Mouse (Mus musculus): ENCODE results near the gene Map2k3. TPM values are rescaled to one million over a fixed set of nuclear protein-coding genes. Genes with fewer than 3 reads are reported as not detected.

Gene Map2k3
- polyA plus RNA-seq, 1 experiment from 2014 or later: 106 TPM

DNA sequence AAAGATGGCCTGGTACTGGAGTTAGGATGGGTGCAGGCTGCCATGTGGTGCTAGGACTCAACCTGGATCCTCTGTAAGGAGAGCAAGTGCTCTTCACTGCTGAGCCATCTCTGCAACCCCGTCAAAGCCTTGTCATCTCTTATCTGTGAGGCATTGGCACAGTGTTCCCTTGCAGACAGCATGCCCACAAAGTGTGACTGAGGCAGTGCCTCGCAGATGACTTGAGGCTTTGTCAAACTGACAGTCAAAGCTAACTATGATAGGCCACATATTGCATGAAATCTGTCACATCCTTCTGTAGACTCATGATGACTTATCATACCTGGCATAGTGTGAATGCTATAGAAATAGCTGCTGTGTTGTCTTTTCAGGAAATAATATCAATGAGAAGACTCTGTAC lies 11.8 kb upstream of the Map2k3 start:
- no peak overlapping the region for H3K4me2 ChIP-seq (replicated peaks; ENCODE audit: low read depth, low read length)
- no peak overlapping the region for H3K4me3 ChIP-seq (ENCODE audit: low read depth, low read length)
- no peak overlapping the region for H3K27ac ChIP-seq (ENCODE audit: low read length)
- WGBS: 73% methylated on average over 2 of the region's 2 CpGs
- H3K27me3 ChIP-seq (replicated peaks; ENCODE audit: insufficient read depth, low read length): no peaks in the 10 kb centered on the region
- no peaks in the 10 kb centered on the region for H3K36me3 ChIP-seq (ENCODE audit: insufficient read depth, low read length)
- ATAC-seq (no peak), DNase-seq (ENCODE audit: low spot score) (no peak)
- H3K4me1 ChIP-seq (ENCODE audit: insufficient read depth, low read depth, low read length): no peaks in the 10 kb centered on the region
- H3K9ac ChIP-seq (replicated peaks; ENCODE audit: low read depth): no peak overlapping the region
- H3K9me3 ChIP-seq (ENCODE audit: low read length): no peaks in the 10 kb centered on the region
- no peak for TF ChIP-seq CTCF (IDR thresholded peaks at IDR 0.05)
- no peak for TF ChIP-seq EP300 (IDR thresholded peaks at IDR 0.05)

DNA sequence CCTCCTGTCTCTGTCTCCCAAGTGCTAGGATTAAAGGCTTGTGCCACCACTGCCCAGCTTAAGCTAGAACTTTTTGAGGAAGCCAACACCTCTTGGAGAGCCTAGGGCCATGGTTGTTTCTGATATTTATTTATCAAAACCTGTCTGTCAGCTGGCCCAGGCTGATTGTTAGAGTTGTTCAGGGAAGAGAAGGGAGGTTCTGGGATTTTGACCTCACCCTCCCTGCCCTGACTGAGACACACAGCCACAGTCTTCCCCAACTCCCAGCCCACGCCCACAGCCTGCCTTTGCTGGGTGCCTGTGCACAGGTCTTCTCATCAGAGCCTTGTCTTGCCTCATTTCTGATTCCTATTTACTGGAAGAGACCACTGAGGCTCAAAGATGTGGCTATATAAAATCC lies 9.6 kb upstream of the Map2k3 start:
- H3K4me1 ChIP-seq (ENCODE audit: insufficient read depth, low read depth, low read length): peaks cover 5% of the 10 kb centered on the region; the same call in 1 of the 2 replicates
- WGBS: 93% methylated on average over 1 of the region's 1 CpGs
- ATAC-seq: no peak

DNA sequence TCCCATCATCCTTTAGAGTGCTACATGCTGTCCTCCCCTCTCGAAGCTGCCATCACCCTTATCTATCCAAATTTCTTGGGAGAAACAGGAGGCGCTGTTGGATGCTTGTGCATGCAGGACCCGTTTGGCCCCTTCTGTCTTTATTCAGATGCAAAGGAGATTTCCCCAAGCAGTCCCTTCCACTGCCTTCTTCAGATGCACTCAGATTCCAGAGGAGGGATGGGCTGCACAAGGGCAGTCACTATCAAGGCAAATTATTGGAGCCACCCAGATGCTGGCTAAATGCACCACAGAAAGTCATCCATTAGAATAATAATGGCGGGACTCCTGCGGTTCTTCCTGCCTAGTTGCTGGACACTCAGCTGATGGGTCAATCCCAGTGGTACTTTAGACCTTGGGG lies 8.9 kb upstream of the Map2k3 start:
- Histone ChIP-seq H3K4me2 (replicated peaks; ENCODE audit: low read depth, low read length) (no peak overlapping the region), H3K9me3 (ENCODE audit: low read length) (no peaks in the 10 kb centered on the region), H3K4me3 (ENCODE audit: low read depth, low read length) (no peak overlapping the region), H3K4me1 (ENCODE audit: insufficient read depth, low read depth, low read length) (peaks cover 5% of the 10 kb centered on the region; the same call in 1 of the 2 replicates), H3K9ac (replicated peaks; ENCODE audit: low read depth) (no peak overlapping the region), H3K27me3 (replicated peaks; ENCODE audit: insufficient read depth, low read length) (no peaks in the 10 kb centered on the region), H3K27ac (ENCODE audit: low read length) (no peak overlapping the region), H3K36me3 (ENCODE audit: insufficient read depth, low read length) (no peaks in the 10 kb centered on the region)
- no peak for TF ChIP-seq CTCF (IDR thresholded peaks at IDR 0.05)
- TF ChIP-seq EP300 (IDR thresholded peaks at IDR 0.05): no peak
- 76% methylated on average over 5 of the region's 5 CpGs for WGBS
- ATAC-seq: no peak
- DNase-seq (ENCODE audit: low spot score): no peak

More for the DNA sequence above, 9.6 kb upstream of the Map2k3 start:
- no peak overlapping the region for H3K4me2 ChIP-seq (replicated peaks; ENCODE audit: low read depth, low read length)
- no peak overlapping the region for H3K4me3 ChIP-seq (ENCODE audit: low read depth, low read length)
- TF ChIP-seq CTCF (IDR thresholded peaks at IDR 0.05): no peak
- TF ChIP-seq EP300 (IDR thresholded peaks at IDR 0.05): no peak
- H3K36me3 ChIP-seq (ENCODE audit: insufficient read depth, low read length): no peaks in the 10 kb centered on the region
- no peaks in the 10 kb centered on the region for H3K9me3 ChIP-seq (ENCODE audit: low read length)
- H3K27me3 ChIP-seq (replicated peaks; ENCODE audit: insufficient read depth, low read length): no peaks in the 10 kb centered on the region
- DNase-seq (ENCODE audit: low spot score): no peak
- no peak overlapping the region for H3K9ac ChIP-seq (replicated peaks; ENCODE audit: low read depth)
- H3K27ac ChIP-seq (ENCODE audit: low read length): no peak overlapping the region

DNA sequence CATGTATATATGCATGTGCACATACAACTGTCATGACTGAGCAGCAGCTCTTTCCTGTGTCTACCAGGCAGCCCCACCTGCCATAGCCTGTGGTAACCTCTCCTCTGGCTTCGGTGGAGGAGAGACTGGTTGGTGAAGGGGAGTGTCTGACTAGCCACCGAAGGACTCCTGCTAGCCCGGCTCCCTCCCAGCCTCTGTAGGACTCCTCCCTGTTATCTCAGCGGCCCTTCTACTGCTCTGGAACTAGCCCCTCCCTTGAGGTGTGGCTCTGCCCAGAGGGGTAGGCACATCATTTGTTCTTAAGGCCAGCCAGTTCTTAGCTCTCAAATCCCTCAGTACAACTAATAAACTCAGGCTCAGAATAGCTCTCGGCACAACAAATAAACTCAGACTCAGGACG lies 7.3 kb upstream of the Map2k3 start:
- no peak overlapping the region for H3K4me3 ChIP-seq (ENCODE audit: low read depth, low read length)
- no peak for ATAC-seq
- H3K4me1 ChIP-seq (ENCODE audit: insufficient read depth, low read depth, low read length): peaks cover 5% of the 10 kb centered on the region; the same call in 1 of the 2 replicates
- H3K36me3 ChIP-seq (ENCODE audit: insufficient read depth, low read length): no peaks in the 10 kb centered on the region
- DNase-seq (ENCODE audit: low spot score): no peak
- TF ChIP-seq EP300 (IDR thresholded peaks at IDR 0.05) (no peak), CTCF (IDR thresholded peaks at IDR 0.05) (no peak)
- H3K9me3 ChIP-seq (ENCODE audit: low read length): no peaks in the 10 kb centered on the region
- WGBS: 42% methylated on average over 6 of the region's 6 CpGs
- no peak overlapping the region for H3K9ac ChIP-seq (replicated peaks; ENCODE audit: low read depth)
- no peak overlapping the region for H3K4me2 ChIP-seq (replicated peaks; ENCODE audit: low read depth, low read length)
- no peak overlapping the region for H3K27ac ChIP-seq (ENCODE audit: low read length)
- no peaks in the 10 kb centered on the region for H3K27me3 ChIP-seq (replicated peaks; ENCODE audit: insufficient read depth, low read length)

DNA sequence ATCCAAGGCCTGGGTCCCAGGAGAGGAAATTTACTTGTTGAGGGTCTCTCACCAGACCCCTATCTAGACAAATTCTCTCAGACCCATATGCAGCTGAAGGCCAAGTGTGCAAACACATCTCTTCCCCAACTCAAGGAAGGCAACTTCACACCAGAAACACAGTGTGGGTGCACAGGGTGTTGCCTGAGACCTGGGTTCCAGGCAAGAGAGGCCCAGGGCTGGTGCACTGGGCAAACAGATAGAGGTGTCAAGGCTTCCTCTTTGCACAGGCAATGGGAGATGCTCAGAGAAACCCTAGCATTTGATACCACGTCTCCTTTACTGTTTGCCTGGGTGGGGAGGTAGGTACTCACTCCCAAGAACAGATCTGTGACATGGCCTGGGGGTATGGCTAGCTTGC lies 6.9 kb upstream of the Map2k3 start:
- DNase-seq (ENCODE audit: low spot score) (no peak), ATAC-seq (no peak)
- WGBS: 78% methylated on average over 1 of the region's 1 CpGs

DNA sequence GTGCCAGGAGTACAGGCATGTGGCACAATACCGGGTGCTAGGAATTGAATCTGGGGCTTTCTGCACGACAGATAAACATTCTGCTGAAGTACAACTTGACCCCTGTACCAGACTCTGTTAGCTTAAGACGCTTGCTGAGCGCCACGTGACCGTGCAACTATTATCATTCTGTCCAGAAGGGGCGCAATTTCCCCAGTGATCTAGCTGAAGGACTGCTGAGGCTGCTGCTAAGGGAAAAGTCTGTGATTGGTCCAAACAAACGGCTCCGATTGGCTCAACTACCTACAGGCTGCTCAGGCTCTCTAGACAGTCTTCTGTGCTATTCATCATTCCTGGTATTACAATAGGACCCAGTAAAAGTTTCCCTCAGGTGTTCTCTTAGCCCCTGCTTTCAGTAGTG lies 4.6 kb upstream of the Map2k3 start:
- H3K27ac ChIP-seq (ENCODE audit: low read length): peak overlapping the region; percentile 43; the same call in 1 of the 2 replicates
- no peaks in the 10 kb centered on the region for H3K36me3 ChIP-seq (ENCODE audit: insufficient read depth, low read length)
- WGBS: 1% methylated on average over 9 of the region's 9 CpGs
- H3K27me3 ChIP-seq (replicated peaks; ENCODE audit: insufficient read depth, low read length): no peaks in the 10 kb centered on the region
- H3K4me3 ChIP-seq (ENCODE audit: low read depth, low read length): no peak overlapping the region
- H3K9ac ChIP-seq (replicated peaks; ENCODE audit: low read depth): no peak overlapping the region
- peak; percentile 71 for ATAC-seq
- TF ChIP-seq EP300 (IDR thresholded peaks at IDR 0.05): no peak
- TF ChIP-seq CTCF (IDR thresholded peaks at IDR 0.05): peak; percentile 97
- H3K9me3 ChIP-seq (ENCODE audit: low read length): no peaks in the 10 kb centered on the region
- H3K4me1 ChIP-seq (ENCODE audit: insufficient read depth, low read depth, low read length): peaks cover 10% of the 10 kb centered on the region; the same call in 1 of the 2 replicates
- peak overlapping the region; percentile 30 for H3K4me2 ChIP-seq (replicated peaks; ENCODE audit: low read depth, low read length)
- DNase-seq (ENCODE audit: low spot score): peak; percentile 96

More for the DNA sequence above, 6.9 kb upstream of the Map2k3 start:
- H3K27me3 ChIP-seq (replicated peaks; ENCODE audit: insufficient read depth, low read length): no peaks in the 10 kb centered on the region
- H3K9ac ChIP-seq (replicated peaks; ENCODE audit: low read depth): no peak overlapping the region
- no peaks in the 10 kb centered on the region for H3K36me3 ChIP-seq (ENCODE audit: insufficient read depth, low read length)
- peaks cover 5% of the 10 kb centered on the region; the same call in 1 of the 2 replicates for H3K4me1 ChIP-seq (ENCODE audit: insufficient read depth, low read depth, low read length)
- TF ChIP-seq EP300 (IDR thresholded peaks at IDR 0.05) (no peak), CTCF (IDR thresholded peaks at IDR 0.05) (no peak)
- H3K4me2 ChIP-seq (replicated peaks; ENCODE audit: low read depth, low read length): no peak overlapping the region
- H3K4me3 ChIP-seq (ENCODE audit: low read depth, low read length): no peak overlapping the region
- H3K9me3 ChIP-seq (ENCODE audit: low read length): no peaks in the 10 kb centered on the region
- no peak overlapping the region for H3K27ac ChIP-seq (ENCODE audit: low read length)
